Mouse (Mus musculus): ENCODE results near the gene H2al1j. TPM values are rescaled to one million over a fixed set of nuclear protein-coding genes. Genes with fewer than 3 reads are reported as not detected.

The H2al1j gene
- total RNA-seq, 1 experiment: not detected

GRCm38 (mm10) chrX:11345762-11346161, 18.1 kb downstream of the H2al1j start:
- in situ Hi-C loops (cut with MboI; ENCODE audit: low sequenced_read_pairs in 2 of 2, unreplicated experiment in 2 of 2): no loop called here
- Histone ChIP-seq H3K9ac (ENCODE audit: insufficient read depth, low read depth, low read length, poor library complexity, severe bottlenecking) (no peak overlapping the region), H3K9me3 (ENCODE audit: control insufficient read depth, insufficient read depth, low read depth, low read length) (no peaks in the 10 kb centered on the region), H3K4me3 (ENCODE audit: insufficient read depth in 1 of 2, low read depth in 1 of 2, low read length in 2 of 2, poor library complexity in 1 of 2, severe bottlenecking in 1 of 2) (no peak overlapping the region), H3K36me3 (ENCODE audit: control insufficient read depth, insufficient read depth, low read length, poor library complexity, severe bottlenecking) (no peaks in the 10 kb centered on the region), H3K4me1 (ENCODE audit: control insufficient read depth in 2 of 2, insufficient read depth in 2 of 2, low read length in 2 of 2, poor library complexity in 1 of 2) (no peaks in the 10 kb centered on the region), H3K27ac (ENCODE audit: insufficient read depth, low read depth, low read length, poor library complexity, severe bottlenecking) (no peak overlapping the region)
- DNase-seq (ENCODE audit: low read depth, low spot score): no peak
- TF ChIP-seq MAFK (IDR thresholded peaks at IDR 0.05; ENCODE audit: insufficient read depth, low read depth, low read length) (no peak), ZNF384 (IDR thresholded peaks at IDR 0.05; ENCODE audit: low read depth, low read length) (no peak), HCFC1 (IDR thresholded peaks at IDR 0.05; ENCODE audit: borderline replicate concordance, insufficient read depth, low read length) (no peak), ZC3H11A (IDR thresholded peaks at IDR 0.05; ENCODE audit: borderline replicate concordance, low read depth, low read length) (no peak), CHD2 (IDR thresholded peaks at IDR 0.05; ENCODE audit: low read depth, low read length) (no peak)

GRCm38 (mm10) chrX:11346756-11347155, 19.1 kb downstream of the H2al1j start:
- TF ChIP-seq MAFK (IDR thresholded peaks at IDR 0.05; ENCODE audit: insufficient read depth, low read depth, low read length): no peak
- no peak for TF ChIP-seq CHD2 (IDR thresholded peaks at IDR 0.05; ENCODE audit: low read depth, low read length)
- no peak for TF ChIP-seq ZNF384 (IDR thresholded peaks at IDR 0.05; ENCODE audit: low read depth, low read length)
- no peak for TF ChIP-seq HCFC1 (IDR thresholded peaks at IDR 0.05; ENCODE audit: borderline replicate concordance, insufficient read depth, low read length)
- no peak for TF ChIP-seq ZC3H11A (IDR thresholded peaks at IDR 0.05; ENCODE audit: borderline replicate concordance, low read depth, low read length)
- no peak overlapping the region for H3K27ac ChIP-seq (ENCODE audit: insufficient read depth, low read depth, low read length, poor library complexity, severe bottlenecking)
- H3K9me3 ChIP-seq (ENCODE audit: control insufficient read depth, insufficient read depth, low read depth, low read length): no peaks in the 10 kb centered on the region
- no peak overlapping the region for H3K4me3 ChIP-seq (ENCODE audit: insufficient read depth in 1 of 2, low read depth in 1 of 2, low read length in 2 of 2, poor library complexity in 1 of 2, severe bottlenecking in 1 of 2)
- H3K36me3 ChIP-seq (ENCODE audit: control insufficient read depth, insufficient read depth, low read length, poor library complexity, severe bottlenecking): no peaks in the 10 kb centered on the region
- H3K9ac ChIP-seq (ENCODE audit: insufficient read depth, low read depth, low read length, poor library complexity, severe bottlenecking): no peak overlapping the region
- H3K4me1 ChIP-seq (ENCODE audit: control insufficient read depth in 2 of 2, insufficient read depth in 2 of 2, low read length in 2 of 2, poor library complexity in 1 of 2): no peaks in the 10 kb centered on the region
- in situ Hi-C loops (cut with MboI; ENCODE audit: low sequenced_read_pairs in 2 of 2, unreplicated experiment in 2 of 2): no loop called here
- no peak for DNase-seq (ENCODE audit: low read depth, low spot score)

GRCm38 (mm10) chrX:11360823-11361222, 33.2 kb downstream of the H2al1j start:
- in situ Hi-C loops (cut with MboI; ENCODE audit: low sequenced_read_pairs in 2 of 2, unreplicated experiment in 2 of 2): no loop called here
- Histone ChIP-seq H3K36me3 (ENCODE audit: control insufficient read depth, insufficient read depth, low read length, poor library complexity, severe bottlenecking) (no peaks in the 10 kb centered on the region), H3K4me3 (ENCODE audit: insufficient read depth in 1 of 2, low read depth in 1 of 2, low read length in 2 of 2, poor library complexity in 1 of 2, severe bottlenecking in 1 of 2) (no peak overlapping the region)

GRCm38 (mm10) chrX:11361261-11361660, 33.6 kb downstream of the H2al1j start:
- DNase-seq (ENCODE audit: low read depth, low spot score): no peak
- no peak for TF ChIP-seq MAFK (IDR thresholded peaks at IDR 0.05; ENCODE audit: insufficient read depth, low read depth, low read length)
- TF ChIP-seq ZC3H11A (IDR thresholded peaks at IDR 0.05; ENCODE audit: borderline replicate concordance, low read depth, low read length): no peak
- TF ChIP-seq HCFC1 (IDR thresholded peaks at IDR 0.05; ENCODE audit: borderline replicate concordance, insufficient read depth, low read length): no peak
- TF ChIP-seq ZNF384 (IDR thresholded peaks at IDR 0.05; ENCODE audit: low read depth, low read length): no peak
- TF ChIP-seq CHD2 (IDR thresholded peaks at IDR 0.05; ENCODE audit: low read depth, low read length): no peak
- H3K9me3 ChIP-seq (ENCODE audit: control insufficient read depth, insufficient read depth, low read depth, low read length): no peaks in the 10 kb centered on the region
- no peak overlapping the region for H3K27ac ChIP-seq (ENCODE audit: insufficient read depth, low read depth, low read length, poor library complexity, severe bottlenecking)
- no peak overlapping the region for H3K9ac ChIP-seq (ENCODE audit: insufficient read depth, low read depth, low read length, poor library complexity, severe bottlenecking)
- H3K4me3 ChIP-seq (ENCODE audit: insufficient read depth in 1 of 2, low read depth in 1 of 2, low read length in 2 of 2, poor library complexity in 1 of 2, severe bottlenecking in 1 of 2): no peak overlapping the region
- no peaks in the 10 kb centered on the region for H3K36me3 ChIP-seq (ENCODE audit: control insufficient read depth, insufficient read depth, low read length, poor library complexity, severe bottlenecking)
- H3K4me1 ChIP-seq (ENCODE audit: control insufficient read depth in 2 of 2, insufficient read depth in 2 of 2, low read length in 2 of 2, poor library complexity in 1 of 2): no peaks in the 10 kb centered on the region
- in situ Hi-C loops (cut with MboI; ENCODE audit: low sequenced_read_pairs in 2 of 2, unreplicated experiment in 2 of 2): no loop called here

More at GRCm38 (mm10) chrX:11360823-11361222, 33.2 kb downstream of the H2al1j start:
- TF ChIP-seq MAFK (IDR thresholded peaks at IDR 0.05; ENCODE audit: insufficient read depth, low read depth, low read length) (no peak), CHD2 (IDR thresholded peaks at IDR 0.05; ENCODE audit: low read depth, low read length) (no peak), ZNF384 (IDR thresholded peaks at IDR 0.05; ENCODE audit: low read depth, low read length) (no peak)
- no peak overlapping the region for H3K9ac ChIP-seq (ENCODE audit: insufficient read depth, low read depth, low read length, poor library complexity, severe bottlenecking)
- no peaks in the 10 kb centered on the region for H3K9me3 ChIP-seq (ENCODE audit: control insufficient read depth, insufficient read depth, low read depth, low read length)
- H3K4me1 ChIP-seq (ENCODE audit: control insufficient read depth in 2 of 2, insufficient read depth in 2 of 2, low read length in 2 of 2, poor library complexity in 1 of 2): no peaks in the 10 kb centered on the region
- no peak for DNase-seq (ENCODE audit: low read depth, low spot score)
- no peak overlapping the region for H3K27ac ChIP-seq (ENCODE audit: insufficient read depth, low read depth, low read length, poor library complexity, severe bottlenecking)

GRCm38 (mm10) chrX:11363890-11364289, 36.3 kb downstream of the H2al1j start:
- TF ChIP-seq ZC3H11A (IDR thresholded peaks at IDR 0.05; ENCODE audit: borderline replicate concordance, low read depth, low read length): no peak
- no peak for TF ChIP-seq CHD2 (IDR thresholded peaks at IDR 0.05; ENCODE audit: low read depth, low read length)
- TF ChIP-seq ZNF384 (IDR thresholded peaks at IDR 0.05; ENCODE audit: low read depth, low read length): no peak
- no peak for TF ChIP-seq HCFC1 (IDR thresholded peaks at IDR 0.05; ENCODE audit: borderline replicate concordance, insufficient read depth, low read length)
- no peak for TF ChIP-seq MAFK (IDR thresholded peaks at IDR 0.05; ENCODE audit: insufficient read depth, low read depth, low read length)
- H3K27ac ChIP-seq (ENCODE audit: insufficient read depth, low read depth, low read length, poor library complexity, severe bottlenecking): no peak overlapping the region
- H3K9me3 ChIP-seq (ENCODE audit: control insufficient read depth, insufficient read depth, low read depth, low read length): no peaks in the 10 kb centered on the region

More at GRCm38 (mm10) chrX:11363890-11364289, 36.3 kb downstream of the H2al1j start:
- Histone ChIP-seq H3K4me1 (ENCODE audit: control insufficient read depth in 2 of 2, insufficient read depth in 2 of 2, low read length in 2 of 2, poor library complexity in 1 of 2) (no peaks in the 10 kb centered on the region), H3K36me3 (ENCODE audit: control insufficient read depth, insufficient read depth, low read length, poor library complexity, severe bottlenecking) (no peaks in the 10 kb centered on the region), H3K4me3 (ENCODE audit: insufficient read depth in 1 of 2, low read depth in 1 of 2, low read length in 2 of 2, poor library complexity in 1 of 2, severe bottlenecking in 1 of 2) (no peak overlapping the region), H3K9ac (ENCODE audit: insufficient read depth, low read depth, low read length, poor library complexity, severe bottlenecking) (no peak overlapping the region)
- in situ Hi-C loops (cut with MboI; ENCODE audit: low sequenced_read_pairs in 2 of 2, unreplicated experiment in 2 of 2): no loop called here
- no peak for DNase-seq (ENCODE audit: low read depth, low spot score)
